Mouse (Mus musculus) C2C12 (cell line): Measurements from ENCODE around the gene Fto. TPM values are rescaled to one million over a fixed set of nuclear protein-coding genes. Genes with fewer than 3 reads are reported as not detected.

Experiments used
- H3K27me3 ChIP-seq: one replicate; pipeline ENCODE4 v1.6.1; 2011; ENCODE audit not compliant: control insufficient read depth, insufficient read depth, insufficient read length
- H3K36me3 ChIP-seq: one replicate; pipeline ENCODE4 v1.6.1; 2011; ENCODE audit not compliant: control insufficient read depth, insufficient read depth
- H3K4me3 ChIP-seq: one replicate; pipeline ENCODE4 v1.5.1; 2011; ENCODE audit warnings: mild to moderate bottlenecking, control low read depth; ENCODE audit not compliant: poor library complexity, insufficient read depth, severe bottlenecking
- H3K79me2 ChIP-seq: one replicate; pipeline ENCODE4 v1.6.1; 2011; ENCODE audit not compliant: control insufficient read depth, insufficient read depth
- H3K79me3 ChIP-seq: one replicate; pipeline ENCODE4 v1.6.1; 2011; ENCODE audit warnings: low read depth, control low read depth
- H3ac ChIP-seq: one replicate; pipeline ENCODE3; 2011; ENCODE audit warnings: low read depth; ENCODE audit not compliant: control insufficient read depth, insufficient read length
- CEBPB ChIP-seq: IDR thresholded peaks from one replicate; pipeline ENCODE4 v1.6.1; 2011; ENCODE audit warnings: low read depth, mild to moderate bottlenecking, control low read depth, moderate library complexity
- CTCF ChIP-seq: IDR thresholded peaks from one replicate; pipeline ENCODE4 v1.5.1; 2011; ENCODE audit not compliant: control insufficient read depth, insufficient read depth, insufficient read length
- FOSL1 ChIP-seq: IDR thresholded peaks from one replicate; pipeline ENCODE4 v1.8.0; 2011; ENCODE audit warnings: mild to moderate bottlenecking, low read length; ENCODE audit not compliant: poor library complexity, insufficient read depth, severe bottlenecking
- MAX ChIP-seq: IDR thresholded peaks from one replicate; pipeline ENCODE4 v1.6.1; 2011; ENCODE audit warnings: mild to moderate bottlenecking, control low read depth
- MYOD1 ChIP-seq: IDR thresholded peaks from one replicate; pipeline ENCODE4 v1.6.1; 2011; ENCODE audit warnings: low read depth; ENCODE audit not compliant: control insufficient read depth, insufficient read length
- MYOG ChIP-seq: IDR thresholded peaks from one replicate; pipeline ENCODE4 v1.6.1; 2011; ENCODE audit not compliant: control insufficient read depth, insufficient read length; ENCODE audit errors: extremely low read depth
- USF1 ChIP-seq: IDR thresholded peaks from one replicate; pipeline ENCODE4 v1.6.1; 2011; ENCODE audit warnings: low read depth, mild to moderate bottlenecking, control low read depth, moderate library complexity
- polyA plus RNA-seq: library from polyadenylated mRNA; unstranded; fragments of >200 nt; fragmentation: generic; extraction: Trizol; gene quantifications from one replicate; pipeline ENCODE4 v1.2.1, GENCODE M21; 2012; ENCODE audit warnings: missing spikeins

Fto gene
- polyA plus RNA-seq, 1 experiment: 39.1 TPM

DNA sequence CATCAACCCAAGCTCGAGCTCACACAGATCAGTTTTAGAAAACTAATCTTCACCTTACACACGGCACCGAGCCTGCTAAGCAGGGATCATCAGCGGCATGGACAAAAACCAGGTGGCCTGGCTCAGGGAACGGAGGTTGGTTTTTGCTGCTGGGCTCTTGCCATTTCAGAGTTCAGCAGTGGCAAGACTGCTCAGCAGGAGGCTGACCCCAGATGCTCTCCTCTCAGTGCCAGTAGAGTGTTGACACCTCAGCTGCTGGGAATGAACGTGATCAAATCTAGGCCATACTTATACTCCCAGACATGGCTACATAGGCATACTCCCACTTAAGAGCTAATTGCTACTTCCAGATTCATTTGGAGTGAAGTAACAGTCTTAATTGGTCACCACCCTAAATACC, 245.1 kb downstream of the Fto start:
- no peak for TF ChIP-seq MAX
- no peak for TF ChIP-seq FOSL1
- H3K27me3 ChIP-seq: no peaks in the 10 kb centered on the region
- H3K36me3 ChIP-seq: no peaks in the 10 kb centered on the region
- H3ac ChIP-seq: no peak overlapping the region
- H3K79me2 ChIP-seq: no peaks in the 10 kb centered on the region
- no peaks in the 10 kb centered on the region for H3K79me3 ChIP-seq
- no peak overlapping the region for H3K4me3 ChIP-seq

DNA sequence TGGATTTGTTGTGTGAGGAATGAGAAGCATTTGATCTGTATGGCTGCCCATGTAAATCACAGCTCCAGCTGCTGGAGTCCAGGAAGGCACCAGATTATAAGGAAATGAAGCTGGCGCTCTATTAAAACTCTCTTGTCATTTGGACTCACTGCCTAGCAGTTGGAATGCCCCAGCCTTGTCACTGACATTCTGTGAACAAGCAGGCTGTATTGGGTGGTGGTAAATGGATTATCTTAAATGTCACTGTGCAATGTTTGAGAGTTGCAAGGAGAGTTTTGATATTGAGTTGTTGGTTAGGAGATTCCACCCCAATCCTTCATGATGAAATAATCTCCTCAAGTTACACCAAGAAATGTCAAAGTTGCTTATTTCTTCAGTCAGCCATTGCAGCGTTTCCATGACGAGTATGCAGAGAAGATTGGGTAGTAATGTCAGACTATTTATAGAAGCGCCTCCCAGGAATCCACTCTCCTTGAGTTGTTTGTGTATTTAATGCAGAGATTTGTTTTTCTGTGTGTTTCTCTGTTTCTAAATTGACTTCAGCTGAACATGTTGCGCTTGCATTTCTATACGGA, 246.8 kb downstream of the Fto start:
- H3K36me3 ChIP-seq: no peaks in the 10 kb centered on the region
- no peaks in the 10 kb centered on the region for H3K79me3 ChIP-seq
- no peaks in the 10 kb centered on the region for H3K79me2 ChIP-seq
- H3ac ChIP-seq: no peak overlapping the region
- H3K27me3 ChIP-seq: no peaks in the 10 kb centered on the region
- no peak for TF ChIP-seq MAX
- no peak for TF ChIP-seq MYOD1
- TF ChIP-seq CEBPB: no peak
- H3K4me3 ChIP-seq: no peak overlapping the region

DNA sequence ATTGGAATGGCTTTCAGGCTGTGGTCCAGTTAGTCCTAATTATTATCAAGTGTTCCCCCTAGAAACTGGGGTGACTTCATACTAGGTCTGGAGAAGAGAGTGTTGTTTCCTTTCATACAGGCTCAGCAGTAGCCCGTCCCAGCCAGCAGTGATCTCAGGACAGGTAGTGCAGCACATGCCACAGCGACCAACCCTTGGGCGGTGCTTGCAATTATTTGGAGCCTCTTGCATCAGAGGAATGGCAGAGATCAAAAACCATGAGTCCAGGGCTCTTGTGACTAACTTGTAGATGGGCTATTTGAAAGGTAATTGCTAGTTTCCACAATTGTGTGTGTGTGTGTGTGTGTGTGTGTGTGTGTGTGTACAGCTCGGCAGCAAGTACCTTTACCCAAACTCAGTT, 247.9 kb downstream of the Fto start:
- H3K4me3 ChIP-seq: no peak overlapping the region
- H3K79me3 ChIP-seq: no peaks in the 10 kb centered on the region
- no peaks in the 10 kb centered on the region for H3K27me3 ChIP-seq
- H3K36me3 ChIP-seq: no peaks in the 10 kb centered on the region
- H3K79me2 ChIP-seq: no peaks in the 10 kb centered on the region
- TF ChIP-seq MYOD1 (no peak), FOSL1 (no peak), MAX (no peak), USF1 (no peak), CTCF (no peak), MYOG (no peak), CEBPB (no peak)
- H3ac ChIP-seq: no peak overlapping the region

DNA sequence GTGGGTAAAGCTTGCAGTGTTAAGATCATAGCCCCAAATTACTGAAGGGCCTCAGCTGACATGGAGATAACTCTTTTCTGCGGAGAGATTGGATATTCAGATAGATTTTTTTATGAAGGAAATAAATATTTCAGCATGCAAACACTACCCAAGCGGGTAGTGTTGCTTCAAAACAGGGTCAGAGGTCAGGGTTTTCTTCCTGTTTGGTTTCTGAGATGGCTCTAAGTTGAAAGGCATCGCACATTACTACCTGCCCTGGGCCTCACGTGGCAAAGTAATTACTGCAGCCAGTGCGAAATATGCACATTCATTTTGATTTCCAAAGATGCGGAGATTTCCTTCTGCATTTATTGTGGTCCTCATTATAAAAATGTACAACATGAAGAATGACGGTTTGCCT, 249.3 kb downstream of the Fto start:
- Histone ChIP-seq H3K4me3 (no peak overlapping the region), H3ac (no peak overlapping the region), H3K36me3 (no peaks in the 10 kb centered on the region), H3K27me3 (no peaks in the 10 kb centered on the region), H3K79me3 (no peaks in the 10 kb centered on the region), H3K79me2 (no peaks in the 10 kb centered on the region)
- TF ChIP-seq MYOG (no peak), CTCF (no peak), CEBPB (no peak), MYOD1 (no peak), MAX (no peak), FOSL1 (no peak), USF1 (no peak)

DNA sequence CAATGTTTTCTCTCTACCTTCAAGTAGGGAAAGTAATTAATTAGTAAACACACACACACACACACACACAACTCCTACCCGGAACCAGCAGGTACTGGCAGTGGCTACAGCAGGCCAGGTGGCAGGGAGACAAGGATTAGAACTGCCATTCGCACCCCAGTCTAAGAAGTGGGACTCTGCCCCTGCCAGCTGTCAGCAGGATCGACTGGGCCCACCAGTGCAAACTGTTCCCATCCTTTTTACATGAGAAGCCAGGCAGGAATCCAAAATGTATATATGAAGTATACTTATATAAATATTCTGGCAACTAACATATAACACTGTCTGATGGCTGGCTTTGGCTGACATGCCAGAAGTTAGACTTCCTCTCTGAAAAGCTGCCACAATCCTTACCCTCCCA, 250.0 kb downstream of the Fto start:
- Histone ChIP-seq H3K4me3 (no peak overlapping the region), H3K27me3 (no peaks in the 10 kb centered on the region), H3ac (no peak overlapping the region), H3K36me3 (no peaks in the 10 kb centered on the region), H3K79me3 (no peaks in the 10 kb centered on the region), H3K79me2 (no peaks in the 10 kb centered on the region)
- no peak for TF ChIP-seq FOSL1
- no peak for TF ChIP-seq MAX
- TF ChIP-seq CEBPB: no peak
- TF ChIP-seq MYOG: no peak
- no peak for TF ChIP-seq USF1
- TF ChIP-seq CTCF: no peak
- no peak for TF ChIP-seq MYOD1

DNA sequence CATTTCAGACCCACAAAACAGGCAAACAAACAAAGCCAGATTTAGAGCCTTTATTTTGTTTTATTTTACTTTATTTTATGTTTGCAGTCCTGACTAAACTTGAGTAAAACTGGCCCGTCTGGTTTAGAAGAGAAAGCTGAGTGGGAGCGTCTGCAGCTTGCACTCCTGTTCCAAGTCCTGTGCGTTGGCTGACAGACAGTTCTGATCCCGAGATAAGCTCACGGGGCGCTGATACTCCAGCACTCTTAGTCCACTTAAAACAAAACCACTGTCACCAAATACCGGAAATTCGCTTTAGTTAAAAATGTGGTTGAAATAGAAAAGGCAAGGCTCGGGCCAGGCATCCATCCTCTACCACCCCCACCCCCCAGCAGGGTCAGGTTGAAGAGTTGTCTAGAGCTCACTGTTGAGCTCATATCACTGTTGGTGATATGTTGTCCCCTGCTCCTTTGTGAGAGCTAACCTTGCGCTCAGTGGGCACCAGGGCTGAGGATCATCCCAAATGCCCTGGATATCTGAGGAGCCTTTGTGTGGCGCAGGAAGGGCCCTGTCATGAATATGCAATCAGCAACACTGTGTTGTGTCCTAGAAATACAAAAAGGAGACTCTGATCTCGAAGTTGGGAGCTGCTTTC, 252.7 kb downstream of the Fto start:
- no peak overlapping the region for H3ac ChIP-seq
- no peaks in the 10 kb centered on the region for H3K79me2 ChIP-seq
- no peak overlapping the region for H3K4me3 ChIP-seq
- H3K27me3 ChIP-seq: no peaks in the 10 kb centered on the region
- TF ChIP-seq CEBPB: no peak
- TF ChIP-seq USF1: no peak
- no peak for TF ChIP-seq MYOD1
- TF ChIP-seq FOSL1: no peak
- no peak for TF ChIP-seq MYOG
- no peaks in the 10 kb centered on the region for H3K79me3 ChIP-seq
- no peaks in the 10 kb centered on the region for H3K36me3 ChIP-seq
